Comparison of ENCODE assay signal across 16 mouse cellular contexts in the genomic region with DNA sequence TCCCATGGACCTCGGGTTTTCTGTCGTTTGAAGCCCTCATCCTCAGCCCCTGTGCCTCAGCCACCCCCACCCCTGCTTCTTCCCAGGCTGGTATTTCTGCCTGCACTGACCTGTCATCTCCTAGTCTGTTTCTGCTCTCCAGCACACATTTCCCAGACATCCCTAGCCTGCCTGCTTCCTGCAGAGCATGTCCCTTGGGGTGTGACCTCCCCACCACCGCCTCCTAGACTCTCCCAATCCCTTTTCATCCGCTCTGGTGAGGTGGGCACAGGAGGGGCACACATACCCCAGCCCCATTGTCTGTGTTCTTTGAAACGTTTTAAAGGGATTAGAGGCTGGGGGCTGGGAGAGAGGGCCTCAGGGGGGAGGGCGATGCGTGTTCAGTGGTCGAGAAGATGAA.
DNase-seq lines count a peak whose midpoint lies in the region; ATAC-seq lines count a peak whose summit lies in the region.
"Had no signal": no experiment of that assay in that cellular context is flagged by ENCODE, and none has a peak within 500 bp of the region (broad histone marks: within the 10 kb centered on the region; RNA-seq: fewer than 3 reads in every experiment).

No protein-coding gene starts in this region.

- no peaks in the 10 kb centered on the region for H3K36me3 ChIP-seq in heart, embryonic 13.5 days
- no peaks in the 10 kb centered on the region for H3K36me3 ChIP-seq in midbrain, embryonic 11.5 days (ENCODE audit: control insufficient read depth, insufficient read depth, low read length)
- H3K36me3 ChIP-seq: G1E; hindbrain, embryonic 12.5 days; stomach, embryonic 15.5 days had no signal

- H3K4me3 ChIP-seq in heart, embryonic 13.5 days: no peak overlapping the region
- no peak overlapping the region for H3K4me3 ChIP-seq in midbrain, embryonic 11.5 days (ENCODE audit: low read depth, low read length)
- H3K4me3 ChIP-seq: hindbrain, embryonic 12.5 days; stomach, embryonic 15.5 days had no signal

- peak overlapping the region; percentile 78 for H3K27ac ChIP-seq in heart, embryonic 13.5 days (replicated peaks)
- H3K27ac ChIP-seq in midbrain, embryonic 11.5 days (ENCODE audit: low read depth, low read length): peak overlapping the region; percentile 68
- H3K27ac ChIP-seq: hindbrain, embryonic 12.5 days; stomach, embryonic 15.5 days had no signal

- H3K9ac ChIP-seq in heart, embryonic 13.5 days: peak overlapping the region; percentile 57; the same call in 1 of the 2 replicates
- H3K9ac ChIP-seq in midbrain, embryonic 11.5 days (ENCODE audit: low read length): no peak overlapping the region
- H3K9ac ChIP-seq: hindbrain, embryonic 12.5 days; liver, postnatal 0 days; stomach, embryonic 15.5 days had no signal

- peaks cover 49% of the 10 kb centered on the region for H3K4me1 ChIP-seq in heart, embryonic 13.5 days
- H3K4me1 ChIP-seq in midbrain, embryonic 11.5 days (ENCODE audit: control insufficient read depth, insufficient read depth, low read length): peaks cover 20% of the 10 kb centered on the region
- H3K4me1 ChIP-seq: stomach, embryonic 15.5 days had no signal

- peaks cover 8% of the 10 kb centered on the region; the same call in 1 of the 2 replicates for H3K27me3 ChIP-seq in heart, embryonic 13.5 days (replicated peaks)
- H3K27me3 ChIP-seq in midbrain, embryonic 11.5 days (ENCODE audit: control insufficient read depth, insufficient read depth, low read length): peaks cover 37% of the 10 kb centered on the region
- H3K27me3 ChIP-seq: stomach, embryonic 15.5 days had no signal

- DNase-seq in heart, postnatal 4 days: no peak
- peak; percentile 61 for DNase-seq in MN1 (ENCODE audit: low spot score)
- peak; percentile 45 for DNase-seq in embryo, embryonic 10.5 days (ENCODE audit: low spot score)
- no peak for DNase-seq in midbrain, embryonic 11.5 days (ENCODE audit: low spot score, missing footprints)
- DNase-seq in cerebellum, adult 11-12 months: no peak
- DNase-seq in liver: no peak
- DNase-seq: adrenal gland, adult 2 months; cerebellum, adult 2 months; kidney, postnatal 10 days; liver, postnatal 0 days; spleen, adult 18-20 months had no signal

- H3K4me2 ChIP-seq in heart, embryonic 13.5 days: peak overlapping the region; percentile 46
- H3K4me2 ChIP-seq in midbrain, embryonic 11.5 days: peak overlapping the region; percentile 22
- H3K4me2 ChIP-seq: hindbrain, embryonic 12.5 days; stomach, embryonic 15.5 days had no signal

- ATAC-seq in heart, embryonic 13.5 days (ENCODE audit: extremely low read depth, insufficient number of reproducible peaks, low FRiP score, low TSS enrichment): peak; percentile 49; the same call in 1 of the 2 replicates
- peak; percentile 80 for ATAC-seq in midbrain, embryonic 11.5 days (ENCODE audit: low FRiP score)
- ATAC-seq: intestine, postnatal 0 days; liver, postnatal 0 days had no signal

- no peaks in the 10 kb centered on the region for H3K9me3 ChIP-seq in heart, embryonic 13.5 days
- H3K9me3 ChIP-seq in midbrain, embryonic 11.5 days (ENCODE audit: control insufficient read depth, low read length): no peaks in the 10 kb centered on the region
- H3K9me3 ChIP-seq: hindbrain, embryonic 12.5 days; stomach, embryonic 15.5 days had no signal

- 13% methylated on average over 8 of the region's 8 CpGs for WGBS in heart, embryonic 13.5 days
- WGBS in midbrain, embryonic 11.5 days: 6% methylated on average over 8 of the region's 8 CpGs

Comparison
In these comparisons a context has a peak if more than half of its experiments do, and no peak if none do; other contexts are left out.
1. DNase-seq: peak in MN1 (single experiment) and embryo, embryonic 10.5 days (single experiment); none in heart, postnatal 4 days (single experiment), midbrain, embryonic 11.5 days (single experiment), cerebellum, adult 11-12 months (single experiment) and liver (single experiment).